Mouse (Mus musculus) kidney, adult 11 months (tissue): ENCODE measurements around the gene Gda.

ENCODE experiments used
- DNase-seq: peaks from one replicate; pipeline ENCODE4 v3.0.0; 2022

Gda gene

GRCm38 (mm10) chr19:21473345-21473744, at the start of gene Gda:
TSS of gene Gda (minus strand) at chr19:21473445.
- no peak for DNase-seq

GRCm38 (mm10) chr19:21520280-21520679, 47.0 kb upstream of the Gda start:
- no peak for DNase-seq

- DNase-seq: peak; percentile 48
These were observed 36.9 kb upstream of the Gda start for GRCm38 (mm10) chr19:21510116-21510515.

GRCm38 (mm10) chr19:21507561-21508232, 34.5 kb upstream of the Gda start:
- peak; percentile 23 for DNase-seq

GRCm38 (mm10) chr19:21507133-21507532, 33.9 kb upstream of the Gda start:
- no peak for DNase-seq

GRCm38 (mm10) chr19:21504716-21505115, 31.5 kb upstream of the Gda start:
- peak; percentile 50 for DNase-seq

- DNase-seq: no peak
These were observed 26.2 kb upstream of the Gda start for GRCm38 (mm10) chr19:21499394-21499983.

GRCm38 (mm10) chr19:21495817-21496216, 22.6 kb upstream of the Gda start:
- DNase-seq: no peak

- DNase-seq: no peak
These were observed 20.7 kb upstream of the Gda start for GRCm38 (mm10) chr19:21493807-21494521.

GRCm38 (mm10) chr19:21491391-21491790, 18.1 kb upstream of the Gda start:
- DNase-seq: peak; percentile 9

GRCm38 (mm10) chr19:21487124-21487944, 14.1 kb upstream of the Gda start:
- no peak for DNase-seq

- DNase-seq: no peak
These were observed 8.9 kb upstream of the Gda start for GRCm38 (mm10) chr19:21482096-21482495.

- no peak for DNase-seq
These were observed 7.8 kb upstream of the Gda start for GRCm38 (mm10) chr19:21481031-21481430.

- DNase-seq: no peak
These were observed 6.8 kb upstream of the Gda start for GRCm38 (mm10) chr19:21480053-21480419.

- no peak for DNase-seq
These were observed 6.2 kb upstream of the Gda start for GRCm38 (mm10) chr19:21479183-21480052.

GRCm38 (mm10) chr19:21478538-21478937, 5.3 kb upstream of the Gda start:
- no peak for DNase-seq

GRCm38 (mm10) chr19:21477780-21478179, 4.5 kb upstream of the Gda start:
- DNase-seq: no peak

- DNase-seq: no peak
These were observed 3.5 kb upstream of the Gda start for GRCm38 (mm10) chr19:21476782-21477181.

GRCm38 (mm10) chr19:21472121-21472780, 994 bp downstream of the Gda start:
- DNase-seq: peak; percentile 71

GRCm38 (mm10) chr19:21461221-21461960, 11.9 kb downstream of the Gda start:
- no peak for DNase-seq

GRCm38 (mm10) chr19:21457461-21457860, 15.8 kb downstream of the Gda start:
- DNase-seq: no peak
